Mouse (Mus musculus) urinary bladder, postnatal 14 days (tissue): Measurements from ENCODE around the gene Cdkl1.

Experiments used
- DNase-seq: peaks from one replicate; pipeline ENCODE4 v3.0.0; 2021; ENCODE audit warnings: low spot score

The Cdkl1 gene

GRCm38 (mm10) chr12:69744138-69744537 is 46.9 kb downstream of the Cdkl1 start:
- no peak for DNase-seq

- DNase-seq: no peak
Observed at GRCm38 (mm10) chr12:69741965-69742364, 49.1 kb downstream of the Cdkl1 start.

- no peak for DNase-seq
Observed at GRCm38 (mm10) chr12:69733923-69734322, 57.1 kb downstream of the Cdkl1 start.

GRCm38 (mm10) chr12:69733518-69733917 is 57.5 kb downstream of the Cdkl1 start:
- DNase-seq: no peak

GRCm38 (mm10) chr12:69732221-69732620 is 58.8 kb downstream of the Cdkl1 start:
- no peak for DNase-seq

GRCm38 (mm10) chr12:69730306-69730705 is 60.8 kb downstream of the Cdkl1 start:
- DNase-seq: no peak

- DNase-seq: no peak
Observed at GRCm38 (mm10) chr12:69729246-69729645, 61.8 kb downstream of the Cdkl1 start.

- peak; percentile 98 for DNase-seq
Observed at GRCm38 (mm10) chr12:69724711-69725460, 66.2 kb downstream of the Cdkl1 start, which contains the start of the genes L2hgdh and Atp5s. Gene L2hgdh, minus strand, starts transcription at chr12:69724873. Gene Atp5s, plus strand, starts transcription at chr12:69724950.

- DNase-seq: no peak
Observed at GRCm38 (mm10) chr12:69724018-69724710, 66.9 kb downstream of the Cdkl1 start.

- no peak for DNase-seq
Observed at GRCm38 (mm10) chr12:69723376-69723775, 67.7 kb downstream of the Cdkl1 start.

- no peak for DNase-seq
Observed at GRCm38 (mm10) chr12:69722857-69723256, 68.2 kb downstream of the Cdkl1 start.

- no peak for DNase-seq
Observed at GRCm38 (mm10) chr12:69713628-69714027, 77.4 kb downstream of the Cdkl1 start.

- no peak for DNase-seq
Observed at GRCm38 (mm10) chr12:69704799-69705458, 86.1 kb downstream of the Cdkl1 start.

GRCm38 (mm10) chr12:69698352-69698751 is 92.7 kb downstream of the Cdkl1 start:
- no peak for DNase-seq
